Mouse (Mus musculus) cerebellum, adult (tissue): Measurements from ENCODE around the gene Kirrel3.

ENCODE experiments used
- ATAC-seq: cut with Nextera tagmentation; 2 replicates; pipeline ENCODE4 v1.9.2; 2017; ENCODE audit warnings: mild to moderate bottlenecking, moderate library complexity, mixed read lengths; ENCODE audit not compliant: insufficient number of reproducible peaks, low FRiP score, low TSS enrichment

Kirrel3 gene

GRCm38 (mm10) chr9:34795226-34795625, 309.5 kb downstream of the Kirrel3 start:
- no peak for ATAC-seq

GRCm38 (mm10) chr9:34797688-34798339, 312.1 kb downstream of the Kirrel3 start:
- no peak; the same call in 1 of the 2 replicates for ATAC-seq

- ATAC-seq: no peak
Observed at GRCm38 (mm10) chr9:34801662-34802061, 316.0 kb downstream of the Kirrel3 start.

GRCm38 (mm10) chr9:34806854-34807253, 321.2 kb downstream of the Kirrel3 start:
- peak; percentile 49; the same call in 1 of the 2 replicates for ATAC-seq

- ATAC-seq: peak; percentile 81
Observed at GRCm38 (mm10) chr9:34809993-34810513, 324.4 kb downstream of the Kirrel3 start.

- ATAC-seq: peak; percentile 66; the same call in 1 of the 2 replicates
Observed at GRCm38 (mm10) chr9:34818325-34818976, 332.8 kb downstream of the Kirrel3 start.

- no peak for ATAC-seq
Observed at GRCm38 (mm10) chr9:34824358-34825088, 338.8 kb downstream of the Kirrel3 start.

- no peak for ATAC-seq
Observed at GRCm38 (mm10) chr9:34825089-34825400, 339.4 kb downstream of the Kirrel3 start.

- no peak for ATAC-seq
Observed at GRCm38 (mm10) chr9:34825402-34826008, 339.8 kb downstream of the Kirrel3 start.

- ATAC-seq: no peak
Observed at GRCm38 (mm10) chr9:34830696-34831095, 345.0 kb downstream of the Kirrel3 start.

- ATAC-seq: no peak
Observed at GRCm38 (mm10) chr9:34836801-34837200, 351.1 kb downstream of the Kirrel3 start.

- no peak for ATAC-seq
Observed at GRCm38 (mm10) chr9:34837700-34838462, 352.2 kb downstream of the Kirrel3 start.

- no peak for ATAC-seq
Observed at GRCm38 (mm10) chr9:34843275-34843965, 357.7 kb downstream of the Kirrel3 start.

- ATAC-seq: no peak
Observed at GRCm38 (mm10) chr9:34846440-34846839, 360.7 kb downstream of the Kirrel3 start.

- no peak for ATAC-seq
Observed at GRCm38 (mm10) chr9:34847664-34848063, 362.0 kb downstream of the Kirrel3 start.

GRCm38 (mm10) chr9:34851136-34851535, 365.4 kb downstream of the Kirrel3 start:
- no peak for ATAC-seq

- ATAC-seq: no peak
Observed at GRCm38 (mm10) chr9:34857575-34857974, 371.9 kb downstream of the Kirrel3 start.

- ATAC-seq: no peak
Observed at GRCm38 (mm10) chr9:34858071-34858470, 372.4 kb downstream of the Kirrel3 start.

- ATAC-seq: no peak
Observed at GRCm38 (mm10) chr9:34860934-34861333, 375.2 kb downstream of the Kirrel3 start.
